Mouse (Mus musculus) small intestine, adult 2 months (tissue): ENCODE measurements around the gene Vgll4. TPM values are rescaled to one million over a fixed set of nuclear protein-coding genes. Genes with fewer than 3 reads are reported as not detected.

Source experiments
- H3K27ac ChIP-seq: fragments of 200-500 bp; 2 replicates; pipeline ENCODE4 v1.5.1; 2012; ENCODE audit warnings: low read depth, low read length, control low read depth, inconsistent platforms; ENCODE audit not compliant: insufficient read depth
- H3K27me3 ChIP-seq: fragments of 200-500 bp; 2 replicates; pipeline ENCODE4 v1.6.1; 2012; ENCODE audit warnings: mild to moderate bottlenecking, moderate library complexity, low read length, inconsistent platforms; ENCODE audit not compliant: control insufficient read depth, insufficient read depth
- H3K36me3 ChIP-seq: fragments of 200-500 bp; 2 replicates; pipeline ENCODE4 v1.6.1; 2012; ENCODE audit warnings: mild to moderate bottlenecking, low read length, control low read depth, inconsistent platforms; ENCODE audit not compliant: control insufficient read depth, insufficient read depth
- H3K4me1 ChIP-seq: fragments of 200-500 bp; 2 replicates; pipeline ENCODE4 v1.6.1; 2012; ENCODE audit warnings: low read length, inconsistent platforms, mixed read lengths; ENCODE audit not compliant: control insufficient read depth, insufficient read depth, insufficient read length
- H3K4me3 ChIP-seq: fragments of 200-500 bp; 2 replicates; pipeline ENCODE4 v1.5.1; 2012; ENCODE audit warnings: low read depth, mild to moderate bottlenecking, control low read depth, inconsistent platforms, low read length, moderate library complexity
- CTCF ChIP-seq: fragments of 200-500 bp; IDR thresholded peaks from 2 replicates; pipeline ENCODE4 v1.5.1; 2012; ENCODE audit warnings: low read depth, mild to moderate bottlenecking, control low read depth, inconsistent platforms, low read length, moderate library complexity, mixed read lengths; ENCODE audit not compliant: insufficient replicate concordance, insufficient read length; ENCODE audit errors: extremely low read depth
- POLR2A ChIP-seq: fragments of 200-500 bp; IDR thresholded peaks from 2 replicates; pipeline ENCODE4 v1.6.1; 2012; ENCODE audit warnings: low read depth, mild to moderate bottlenecking, control low read depth, inconsistent platforms, low read length, moderate library complexity
- WGBS: fragments of 180-500 bp; shearing (Covaris S2); methylation state at CpG from one replicate; pipeline ENCODE4 v1.1.7; 2018; 5-methylcytosine and 5-hydroxymethylcytosine counted together
- polyA plus RNA-seq: library from polyadenylated mRNA; depleted of rRNA; stranded (reverse); fragments of >200 nt; gene quantifications from 2 replicates; pipeline ENCODE4 v1.2.3, GENCODE M21; 2012

The Vgll4 gene
- polyA plus RNA-seq, 1 experiment, result 48.1 TPM

- TF ChIP-seq CTCF (no peak), POLR2A (no peak)
- WGBS, result 64% methylated on average over 7 of the region's 7 CpGs
Observed at GRCm38 (mm10) chr6:114882675-114883074, 87.1 kb downstream of the Vgll4 start.

DNA sequence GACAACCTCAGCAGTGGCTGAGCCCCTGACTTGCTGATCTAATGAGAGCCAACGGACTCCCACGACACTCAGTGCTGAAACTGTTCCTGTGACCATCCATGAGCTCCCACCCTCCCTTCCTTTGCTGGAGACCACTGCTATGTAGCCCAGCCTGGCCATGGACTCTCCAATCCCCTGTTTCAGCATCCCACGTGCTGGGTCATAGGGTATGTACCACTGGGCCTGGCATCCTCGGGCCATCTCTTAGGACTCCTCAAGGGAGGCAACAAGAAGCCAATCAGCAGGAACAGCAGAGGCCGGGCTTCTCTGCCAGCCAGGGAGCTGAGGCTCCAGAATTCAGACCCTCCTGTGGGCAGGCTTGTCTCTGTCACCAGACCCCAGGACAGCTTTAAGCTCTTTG, 87.6 kb downstream of the Vgll4 start:
- peak overlapping the region; percentile 64; the same call in 1 of the 2 replicates for H3K27ac ChIP-seq
- no peak overlapping the region for H3K4me3 ChIP-seq
- H3K4me1 ChIP-seq, result peaks cover 38% of the 10 kb centered on the region
- no peaks in the 10 kb centered on the region for H3K27me3 ChIP-seq
- TF ChIP-seq CTCF (no peak), POLR2A (no peak)
- 72% methylated on average over 5 of the region's 5 CpGs for WGBS
- H3K36me3 ChIP-seq, result peaks cover 4% of the 10 kb centered on the region

More at GRCm38 (mm10) chr6:114882675-114883074, 87.1 kb downstream of the Vgll4 start:
- Histone ChIP-seq H3K4me3 (no peak overlapping the region), H3K27me3 (no peaks in the 10 kb centered on the region), H3K4me1 (peaks cover 39% of the 10 kb centered on the region), H3K36me3 (peaks cover 4% of the 10 kb centered on the region), H3K27ac (peak overlapping the region; percentile 64)

GRCm38 (mm10) chr6:114880798-114881197, 89.0 kb downstream of the Vgll4 start:
- peaks cover 37% of the 10 kb centered on the region for H3K4me1 ChIP-seq
- no peak overlapping the region for H3K4me3 ChIP-seq
- H3K27ac ChIP-seq, result no peak overlapping the region
- WGBS, result 30% methylated on average over 4 of the region's 4 CpGs
- H3K36me3 ChIP-seq, result no peaks in the 10 kb centered on the region; the same call in 1 of the 2 replicates
- H3K27me3 ChIP-seq, result no peaks in the 10 kb centered on the region
- TF ChIP-seq CTCF (no peak), POLR2A (no peak)

- no peak overlapping the region for H3K4me3 ChIP-seq
- TF ChIP-seq CTCF (no peak), POLR2A (no peak)
- H3K36me3 ChIP-seq, result no peaks in the 10 kb centered on the region
- no peaks in the 10 kb centered on the region for H3K27me3 ChIP-seq
- no peak overlapping the region for H3K27ac ChIP-seq
- peaks cover 49% of the 10 kb centered on the region for H3K4me1 ChIP-seq
- 33% methylated on average over 19 of the region's 19 CpGs for WGBS
Observed at GRCm38 (mm10) chr6:114878841-114879520, 90.8 kb downstream of the Vgll4 start.

GRCm38 (mm10) chr6:114876546-114876945, 93.2 kb downstream of the Vgll4 start:
- TF ChIP-seq POLR2A (no peak), CTCF (no peak)
- WGBS, result 45% methylated on average over 6 of the region's 6 CpGs
- H3K36me3 ChIP-seq, result no peaks in the 10 kb centered on the region
- H3K4me3 ChIP-seq, result no peak overlapping the region
- H3K27ac ChIP-seq, result no peak overlapping the region
- peaks cover 35% of the 10 kb centered on the region for H3K4me1 ChIP-seq
- H3K27me3 ChIP-seq, result no peaks in the 10 kb centered on the region

DNA sequence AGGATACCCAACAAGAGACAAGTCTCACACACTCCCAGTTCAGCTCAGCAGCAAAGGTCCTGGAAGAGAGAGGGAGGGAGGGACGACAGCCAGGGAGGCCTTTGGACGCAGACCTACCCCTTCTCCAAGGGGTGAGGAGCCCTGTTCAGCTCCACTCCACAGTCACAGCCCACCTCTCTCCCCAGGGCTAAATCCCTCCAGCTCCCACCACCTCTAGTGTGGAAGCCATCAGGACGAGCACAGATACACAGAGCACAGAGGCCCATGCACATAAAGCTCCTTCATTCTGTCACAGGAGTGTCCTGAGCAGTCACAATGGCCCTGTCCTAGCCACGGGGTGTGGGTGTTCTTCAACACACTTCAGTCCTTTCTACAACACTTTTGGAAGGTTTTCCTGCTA, 93.8 kb downstream of the Vgll4 start:
- H3K4me3 ChIP-seq, result no peak overlapping the region
- H3K36me3 ChIP-seq, result peaks cover 2% of the 10 kb centered on the region; the same call in 1 of the 2 replicates
- WGBS, result 13% methylated on average over 4 of the region's 4 CpGs
- TF ChIP-seq CTCF (no peak), POLR2A (no peak)
- H3K4me1 ChIP-seq, result peaks cover 35% of the 10 kb centered on the region
- H3K27ac ChIP-seq, result peak overlapping the region; percentile 81
- no peaks in the 10 kb centered on the region for H3K27me3 ChIP-seq

DNA sequence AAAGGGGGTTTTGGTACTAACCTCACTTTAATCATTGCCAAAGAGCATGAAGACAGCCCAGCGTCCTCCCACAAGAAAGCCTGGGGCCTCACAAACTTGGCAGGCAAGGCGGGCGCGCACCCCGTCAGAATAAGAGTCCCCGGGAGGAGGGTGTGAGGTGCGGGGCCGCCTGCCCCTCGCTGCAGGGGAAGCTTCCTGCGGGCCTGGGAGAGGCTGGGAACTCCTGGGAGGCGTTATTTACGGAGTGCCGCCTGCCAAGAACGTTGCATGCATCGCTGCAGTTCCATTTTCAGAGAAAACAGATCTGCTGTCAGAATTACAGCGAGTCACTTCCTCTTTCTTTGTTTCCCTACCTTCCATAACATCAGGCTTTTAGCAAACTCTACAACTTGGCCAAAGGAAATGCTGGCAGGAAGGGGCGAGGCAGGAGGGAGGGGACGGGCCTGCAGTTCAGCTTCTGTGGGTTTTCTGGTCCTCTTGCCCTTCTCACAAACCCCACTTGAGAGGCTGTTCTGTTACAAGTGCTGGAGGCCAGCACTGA, 94.7 kb downstream of the Vgll4 start:
- Histone ChIP-seq H3K27me3 (no peaks in the 10 kb centered on the region), H3K36me3 (peaks cover 3% of the 10 kb centered on the region; the same call in 1 of the 2 replicates), H3K4me1 (peaks cover 31% of the 10 kb centered on the region), H3K4me3 (peak overlapping the region; percentile 57), H3K27ac (peak overlapping the region; percentile 81)
- WGBS, result 0% methylated on average over 18 of the region's 18 CpGs
- no peak for TF ChIP-seq POLR2A
- no peak for TF ChIP-seq CTCF
